In genomic region chr11:105363598-105364385, GRCm38 (mm10) we compare ENCODE assay signal across 8 mouse cellular contexts.
DNase-seq lines count a peak whose midpoint lies in the region; ATAC-seq and TF ChIP-seq lines count a peak whose summit lies in the region.

No protein-coding gene starts in this region.

- H3K36me3 ChIP-seq in forebrain, embryonic 16.5 days (ENCODE audit: control insufficient read depth, insufficient read depth) = no peaks in the 10 kb centered on the region
- no peaks in the 10 kb centered on the region for H3K36me3 ChIP-seq in hindbrain, embryonic 16.5 days (ENCODE audit: control insufficient read depth, insufficient read depth, low read length)
- H3K36me3 ChIP-seq in myocyte (ENCODE audit: control insufficient read depth, insufficient read depth) = no peaks in the 10 kb centered on the region

- no peaks in the 10 kb centered on the region for H3K79me2 ChIP-seq in myocyte (ENCODE audit: control insufficient read depth, insufficient read depth)

- peak overlapping the region; percentile 83 for H3K4me3 ChIP-seq in gastrocnemius, adult 2 months
- peak overlapping the region; percentile 66 for H3K4me3 ChIP-seq in forebrain, embryonic 16.5 days (replicated peaks; ENCODE audit: low read length)
- peak overlapping the region; percentile 60 for H3K4me3 ChIP-seq in hindbrain, embryonic 16.5 days (ENCODE audit: low read length)
- H3K4me3 ChIP-seq in myocyte = peak overlapping the region; percentile 23

- peaks cover 27% of the 10 kb centered on the region for H3K4me1 ChIP-seq in forebrain, embryonic 16.5 days (replicated peaks; ENCODE audit: control insufficient read depth, insufficient read depth, low read length)
- H3K4me1 ChIP-seq in hindbrain, embryonic 16.5 days (ENCODE audit: control insufficient read depth, insufficient read depth, low read depth, low read length) = peaks cover 23% of the 10 kb centered on the region

- no peak for TF ChIP-seq POLR2A in myocyte (IDR thresholded peaks at IDR 0.05; ENCODE audit: insufficient read length, low read depth)

- intact Hi-C loops in gastrocnemius, adult 2 months (cut with DNase I) = no loop called here

- H3K27me3 ChIP-seq in forebrain, embryonic 16.5 days (replicated peaks; ENCODE audit: control insufficient read depth, insufficient read depth, low read length) = no peaks in the 10 kb centered on the region
- no peaks in the 10 kb centered on the region for H3K27me3 ChIP-seq in hindbrain, embryonic 16.5 days (replicated peaks; ENCODE audit: control insufficient read depth, insufficient read depth, low read length)
- no peaks in the 10 kb centered on the region for H3K27me3 ChIP-seq in myocyte (ENCODE audit: control insufficient read depth, insufficient read depth, insufficient read length)

- TF ChIP-seq CTCF in gastrocnemius, adult 2 months (IDR thresholded peaks at IDR 0.05) = no peak

- peak overlapping the region; percentile 75 for H3K27ac ChIP-seq in gastrocnemius, adult 2 months
- H3K27ac ChIP-seq in forebrain, embryonic 16.5 days (ENCODE audit: low read length) = peak overlapping the region; percentile 19
- H3K27ac ChIP-seq in hindbrain, embryonic 16.5 days (ENCODE audit: low read depth, low read length) = peak overlapping the region; percentile 87

- H3K9me3 ChIP-seq in forebrain, embryonic 16.5 days (ENCODE audit: control insufficient read depth, low read length) = no peaks in the 10 kb centered on the region
- no peaks in the 10 kb centered on the region for H3K9me3 ChIP-seq in hindbrain, embryonic 16.5 days (ENCODE audit: control insufficient read depth, low read length)

- H3K9ac ChIP-seq in forebrain, embryonic 16.5 days (replicated peaks; ENCODE audit: low read depth, low read length) = peak overlapping the region; percentile 59
- peak overlapping the region; percentile 82 for H3K9ac ChIP-seq in hindbrain, embryonic 16.5 days (ENCODE audit: low read depth, low read length)

- peak; percentile 73 for ATAC-seq in forebrain, embryonic 16.5 days
- ATAC-seq in hindbrain, embryonic 16.5 days = peak; percentile 76
- no peak for ATAC-seq in cerebellum, adult (ENCODE audit: insufficient number of reproducible peaks, low FRiP score, low TSS enrichment)

- no peak overlapping the region for H3ac ChIP-seq in myocyte (ENCODE audit: control insufficient read depth, insufficient read length)

- WGBS in forebrain, embryonic 16.5 days = 9% methylated on average over 12 of the region's 12 CpGs
- WGBS in hindbrain, embryonic 16.5 days = 17% methylated on average over 12 of the region's 12 CpGs

- DNase-seq in gastrocnemius, adult 2 months = no peak
- DNase-seq in gastrocnemius, postnatal 10 days = no peak
- peak; percentile 45 to 78 for DNase-seq in left cerebral cortex, adult 9 months (ENCODE audit: low spot score in 2 of 2)
- no peak for DNase-seq in urinary bladder, adult 18-20 months (ENCODE audit: low spot score in 2 of 2)

- H3K4me2 ChIP-seq in forebrain, embryonic 16.5 days (ENCODE audit: low read length) = peak overlapping the region; percentile 50
- H3K4me2 ChIP-seq in hindbrain, embryonic 16.5 days (ENCODE audit: low read length) = peak overlapping the region; percentile 80
- H3K4me2 ChIP-seq in myocyte (ENCODE audit: low read depth) = peak overlapping the region; percentile 98

TF ChIP-seq in myocyte, 11 proteins besides CTCF, POLR2A, EP300 and RAD21:
- TF ChIP-seq E2F4 (IDR thresholded peaks at IDR 0.05; ENCODE audit: insufficient read depth) (no peak), REST (IDR thresholded peaks at IDR 0.05; ENCODE audit: insufficient read depth, insufficient read length) (no peak), TCF12 (IDR thresholded peaks at IDR 0.05; ENCODE audit: insufficient read depth, poor library complexity, severe bottlenecking) (no peak), USF1 (IDR thresholded peaks at IDR 0.05; ENCODE audit: low read depth) (no peak), SRF (IDR thresholded peaks at IDR 0.05; ENCODE audit: control insufficient read depth, insufficient read length, low read depth) (no peak), MYOG (IDR thresholded peaks at IDR 0.05; ENCODE audit: control insufficient read depth in 1 of 3, insufficient read depth in 1 of 3, insufficient read length in 2 of 3, low read depth in 2 of 3) (no peak), POLR2AphosphoS2 (IDR thresholded peaks at IDR 0.05; ENCODE audit: insufficient read length, low read depth) (no peak), MYOD1 (IDR thresholded peaks at IDR 0.05; ENCODE audit: control insufficient read depth in 1 of 3, insufficient read length in 2 of 3, low read depth in 2 of 3) (no peak), CEBPB (IDR thresholded peaks at IDR 0.05; ENCODE audit: insufficient read depth, poor library complexity, severe bottlenecking) (no peak)

Comparison
In these comparisons a context has a peak if more than half of its experiments do, and no peak if none do; other contexts are left out.
1. DNase-seq: peak in left cerebral cortex, adult 9 months (2 of 2); none in gastrocnemius, adult 2 months (single experiment), gastrocnemius, postnatal 10 days (single experiment) and urinary bladder, adult 18-20 months (0 of 2).
2. H3K27ac ChIP-seq: peak in every context shown above with its lines; median percentile 87 in hindbrain, embryonic 16.5 days; 75 in gastrocnemius, adult 2 months; 19 in forebrain, embryonic 16.5 days.
3. H3K4me3 ChIP-seq: peak in every context shown above with its lines; median percentile 83 in gastrocnemius, adult 2 months; 66 in forebrain, embryonic 16.5 days; 60 in hindbrain, embryonic 16.5 days; 23 in myocyte.
4. Peak in every context shown above with its lines, with median percentiles within 50 percentile points of each other: H3K4me2 ChIP-seq.